9 mouse cellular contexts compared by ENCODE assay signal in the genomic region with DNA sequence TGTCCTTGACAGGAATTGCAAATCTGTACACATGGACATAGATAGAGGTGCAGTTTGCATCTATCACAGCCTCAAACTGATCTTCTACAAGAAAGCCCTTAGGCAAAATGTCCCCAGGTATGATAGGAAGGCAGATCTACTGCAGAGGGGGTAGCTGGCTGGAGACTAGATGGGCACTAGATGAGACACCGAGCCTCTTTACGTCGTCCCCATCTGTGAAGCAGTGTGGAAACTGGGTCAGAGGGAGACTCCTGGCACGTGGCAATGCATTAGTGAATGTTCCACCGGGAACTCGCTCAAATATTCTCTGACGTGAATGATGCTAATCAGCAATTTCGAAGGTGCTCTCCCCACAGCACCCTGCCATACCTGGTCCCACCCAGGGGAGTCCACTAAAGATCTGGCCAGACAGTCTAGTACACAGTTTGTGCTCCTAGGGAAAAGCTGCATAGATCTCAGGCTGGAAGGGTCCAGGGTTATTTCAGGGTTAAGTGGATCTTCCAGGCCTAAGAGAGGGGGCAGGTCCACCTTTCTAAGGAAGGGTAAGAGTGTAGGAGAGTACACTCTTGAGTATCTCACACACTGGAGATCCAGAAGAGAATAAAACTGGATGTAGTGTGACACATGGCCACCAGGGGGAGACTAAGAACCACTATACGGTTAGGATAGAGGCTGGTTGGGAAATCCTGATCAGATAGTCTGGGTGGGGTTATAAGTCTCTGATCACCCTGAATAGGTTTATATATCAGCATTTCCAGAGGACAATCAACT. TPM values are rescaled to one million over a fixed set of nuclear protein-coding genes. Genes with fewer than 3 reads are reported as not detected.
DNase-seq lines count a peak whose midpoint lies in the region; ATAC-seq and TF ChIP-seq lines count a peak whose summit lies in the region.
"Had no signal": no experiment of that assay in that cellular context is flagged by ENCODE, and none has a peak within 500 bp of the region (broad histone marks: within the 10 kb centered on the region; RNA-seq: fewer than 3 reads in every experiment).

No protein-coding gene starts in this region.

- ATAC-seq in kidney, embryonic 15.5 days (replicated peaks; ENCODE audit: low FRiP score) = peak; percentile 51; the same call in 1 of the 2 replicates
- ATAC-seq in liver, embryonic 13.5 days (ENCODE audit: low read depth) = peak; percentile 37; the same call in 1 of the 2 replicates

- WGBS in thymus, adult 2 months = 72% methylated on average over 9 of the region's 9 CpGs
- WGBS in kidney, embryonic 15.5 days = 63% methylated on average over 9 of the region's 9 CpGs
- WGBS in liver, embryonic 13.5 days (ENCODE audit: insufficient replicate concordance) = 42% methylated on average over 9 of the region's 9 CpGs

- H3K4me3 ChIP-seq in thymus, adult 2 months (ENCODE audit: control insufficient read depth, insufficient read depth, low read length) = no peak overlapping the region
- no peak overlapping the region for H3K4me3 ChIP-seq in kidney, embryonic 15.5 days (replicated peaks)
- no peak overlapping the region for H3K4me3 ChIP-seq in liver, embryonic 13.5 days (replicated peaks)
- H3K4me3 ChIP-seq: limb, embryonic 12.5 days had no signal

- H3K27ac ChIP-seq in thymus, adult 2 months (ENCODE audit: control insufficient read depth, insufficient read depth, low read length) = no peak overlapping the region
- no peak overlapping the region for H3K27ac ChIP-seq in kidney, embryonic 15.5 days
- no peak overlapping the region for H3K27ac ChIP-seq in liver, embryonic 13.5 days
- H3K27ac ChIP-seq: limb, embryonic 12.5 days had no signal

- no peak overlapping the region for H3K9ac ChIP-seq in kidney, embryonic 15.5 days
- no peak overlapping the region for H3K9ac ChIP-seq in liver, embryonic 13.5 days
- H3K9ac ChIP-seq: limb, embryonic 12.5 days had no signal

- no peak overlapping the region for H3K4me2 ChIP-seq in kidney, embryonic 15.5 days
- H3K4me2 ChIP-seq in liver, embryonic 13.5 days = no peak overlapping the region
- H3K4me2 ChIP-seq: limb, embryonic 12.5 days had no signal

- no peaks in the 10 kb centered on the region for H3K4me1 ChIP-seq in thymus, adult 2 months (replicated peaks; ENCODE audit: control insufficient read depth, insufficient read depth, low read length)
- peaks cover 15% of the 10 kb centered on the region for H3K4me1 ChIP-seq in kidney, embryonic 15.5 days
- H3K4me1 ChIP-seq in liver, embryonic 13.5 days (replicated peaks) = peaks cover 12% of the 10 kb centered on the region

- no peaks in the 10 kb centered on the region for H3K36me3 ChIP-seq in thymus, adult 2 months (ENCODE audit: control insufficient read depth, insufficient read depth, low read length)
- H3K36me3 ChIP-seq in kidney, embryonic 15.5 days = no peaks in the 10 kb centered on the region
- no peaks in the 10 kb centered on the region for H3K36me3 ChIP-seq in liver, embryonic 13.5 days
- H3K36me3 ChIP-seq: limb, embryonic 12.5 days had no signal

- peak; percentile 47 for DNase-seq in thymus, adult 2 months
- DNase-seq in thymus, postnatal 36 days = no peak
- DNase-seq in cerebellum, adult 8-10 months = peak; percentile 36
- DNase-seq in frontal cortex, postnatal 36 days (ENCODE audit: low spot score in 2 of 2) = peak; percentile 63 to 78
- DNase-seq in liver, embryonic 13.5 days = no peak
- DNase-seq in neural tube, embryonic 10.5 days (ENCODE audit: extremely low spot score, low spot score) = peak; percentile 79
- peak; percentile 62 for DNase-seq in yolk sac, embryonic 10.5 days (ENCODE audit: low spot score)

- no peaks in the 10 kb centered on the region; the same call in 1 of the 2 replicates for H3K27me3 ChIP-seq in thymus, adult 2 months (ENCODE audit: control insufficient read depth, insufficient read depth, low read length)
- H3K27me3 ChIP-seq in kidney, embryonic 15.5 days = no peaks in the 10 kb centered on the region
- H3K27me3 ChIP-seq in liver, embryonic 13.5 days = no peaks in the 10 kb centered on the region; the same call in 1 of the 2 replicates

- no peak for TF ChIP-seq POLR2A in thymus, adult 2 months (IDR thresholded peaks at IDR 0.05; ENCODE audit: control insufficient read depth, extremely low read depth, insufficient read depth, low read length, poor library complexity)

- H3K9me3 ChIP-seq in kidney, embryonic 15.5 days (replicated peaks) = no peaks in the 10 kb centered on the region
- no peaks in the 10 kb centered on the region for H3K9me3 ChIP-seq in liver, embryonic 13.5 days (replicated peaks)

- no peak for TF ChIP-seq CTCF in thymus, adult 2 months (IDR thresholded peaks at IDR 0.05; ENCODE audit: borderline replicate concordance, control insufficient read depth, extremely low read depth, insufficient read depth, low read length, poor library complexity)

RNA-seq across cellular contexts. Expression of a gene that starts 3.5 kb away (rescaled TPM):
- 5.9 and 6.5 TPM in 2 replicates for polyA plus RNA-seq in thymus, adult 2 months (2012; rRNA removed)
- polyA plus RNA-seq in kidney, embryonic 15.5 days (2015; fragmentation: Nextera tagmentation; extraction: Ambion mirVana) = 29.3 and 30.6 TPM in 2 replicates
- 3.1 and 4.1 TPM in 2 replicates for polyA plus RNA-seq in liver, embryonic 13.5 days (2015; fragmentation: Nextera tagmentation; extraction: Ambion mirVana)

RNA-seq across cellular contexts. Expression of a gene that starts 19.9 kb away (rescaled TPM):
- 10.5 and 14.2 TPM in 2 replicates for polyA plus RNA-seq in thymus, adult 2 months (2012; rRNA removed)
- polyA plus RNA-seq in kidney, embryonic 15.5 days (2015; fragmentation: Nextera tagmentation; extraction: Ambion mirVana) = 6.0 and 6.1 TPM in 2 replicates
- polyA plus RNA-seq in liver, embryonic 13.5 days (2015; fragmentation: Nextera tagmentation; extraction: Ambion mirVana) = 5.6 and 5.9 TPM in 2 replicates

RNA-seq across cellular contexts. Expression of a gene that starts 25.1 kb away (rescaled TPM):
- polyA plus RNA-seq in thymus, adult 2 months (2012; rRNA removed) = 42.6 and 50.1 TPM in 2 replicates
- polyA plus RNA-seq in kidney, embryonic 15.5 days (2015; fragmentation: Nextera tagmentation; extraction: Ambion mirVana) = 184 and 199 TPM in 2 replicates
- 27.6 and 32.4 TPM in 2 replicates for polyA plus RNA-seq in liver, embryonic 13.5 days (2015; fragmentation: Nextera tagmentation; extraction: Ambion mirVana)

Comparison
In these comparisons a context has a peak if more than half of its experiments do, and no peak if none do; other contexts are left out.
1. DNase-seq: peak in thymus, adult 2 months (single experiment), cerebellum, adult 8-10 months (single experiment), frontal cortex, postnatal 36 days (2 of 2), neural tube, embryonic 10.5 days (single experiment) and yolk sac, embryonic 10.5 days (single experiment); none in thymus, postnatal 36 days (0 of 2) and liver, embryonic 13.5 days (single experiment).